Mouse (Mus musculus) MN1 (cell line): ENCODE measurements around the gene Gm21900.
"Not testable (repeated sequence)": the region's sequence is repeated elsewhere in the genome, so short reads cannot be mapped to it uniquely, and the experiment has no call there.

Experiments
- DNase-seq: peaks from one replicate; pipeline ENCODE4 v3.0.0-alpha.2; 2016; ENCODE audit warnings: low spot score

Gene Gm21900

DNA sequence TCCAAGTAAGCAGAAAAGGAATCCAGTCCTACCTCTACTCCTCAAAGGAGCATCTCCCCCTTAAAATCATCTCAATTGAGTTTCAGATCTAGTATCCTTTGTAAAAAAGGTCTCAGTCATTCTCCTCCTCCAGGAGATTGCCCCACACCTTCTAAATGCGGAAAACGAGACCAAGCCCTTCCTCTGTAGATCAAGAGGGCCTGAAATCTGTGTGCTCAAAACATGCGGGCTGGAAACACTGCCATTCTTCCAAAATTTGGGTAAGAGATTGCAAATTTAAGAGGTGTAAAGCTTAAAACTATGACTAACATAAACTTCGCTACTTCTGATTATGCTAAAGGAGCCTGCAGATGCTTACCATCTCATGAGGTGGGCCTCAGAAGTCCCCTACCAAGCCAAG is at the start of gene Gm21900:
Gene Gm21900 (plus strand): TSS at position 301 of the 400 bp plus-strand sequence.
- not testable (repeated sequence) for DNase-seq

DNA sequence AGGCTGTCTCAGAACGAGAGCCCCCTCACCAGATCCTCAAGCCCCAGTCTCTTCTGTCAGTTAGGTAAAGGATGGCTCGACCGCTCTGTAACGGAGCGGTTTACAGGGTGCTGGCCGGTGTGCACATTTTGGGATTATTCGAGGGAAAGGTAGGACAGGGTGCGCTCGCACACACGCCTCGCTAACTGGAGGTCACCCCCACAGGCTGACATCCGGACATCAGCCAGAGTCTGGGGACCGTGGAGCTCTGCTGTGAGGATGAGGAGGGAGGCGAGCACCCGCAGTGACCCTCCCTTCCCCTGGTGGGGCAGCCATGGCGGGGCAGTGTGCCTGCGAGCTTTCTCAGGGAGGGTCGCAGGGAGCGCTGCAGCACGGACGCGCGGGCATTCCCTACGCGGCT is 27.4 kb downstream of the Gm21900 start:
- DNase-seq: not testable (repeated sequence)
